Mouse (Mus musculus): ENCODE measurements at regions not wholly inside any gene's neighbourhood (a gene's known extent, or its start where the extent isn't known, plus 50 kb on each side); places are given as distances from the start of the nearest gene placed in this dataset.

DNA sequence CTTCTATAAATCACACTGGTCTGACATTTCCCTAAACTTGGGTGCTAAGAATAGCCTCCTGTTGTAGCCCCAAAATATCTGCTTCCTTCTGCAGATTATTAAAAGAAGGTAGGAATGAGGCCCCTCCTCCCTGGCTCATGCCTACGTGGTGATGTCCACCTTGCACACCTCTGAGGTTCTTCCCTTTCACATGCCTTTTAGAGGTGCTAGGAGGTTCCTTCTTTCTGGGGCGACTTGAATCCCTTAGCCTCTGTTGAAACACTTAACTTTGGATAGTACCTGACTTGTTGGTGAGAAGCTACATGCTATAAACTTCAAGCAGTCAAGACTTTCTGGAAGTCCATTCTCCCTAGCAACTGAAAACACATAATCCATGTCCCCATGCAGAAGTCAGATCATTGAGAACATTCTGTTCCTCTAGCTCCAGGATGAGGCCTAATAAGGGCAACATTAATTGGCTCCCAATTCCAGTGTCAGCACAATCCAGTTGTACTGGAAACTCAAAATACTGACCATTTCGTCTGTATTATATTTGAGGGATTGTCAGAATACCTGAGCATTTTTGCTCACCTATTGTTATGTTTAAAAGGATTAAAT, 313.5 kb downstream of the Epha4 start:
- DNase-seq = no peak

DNA sequence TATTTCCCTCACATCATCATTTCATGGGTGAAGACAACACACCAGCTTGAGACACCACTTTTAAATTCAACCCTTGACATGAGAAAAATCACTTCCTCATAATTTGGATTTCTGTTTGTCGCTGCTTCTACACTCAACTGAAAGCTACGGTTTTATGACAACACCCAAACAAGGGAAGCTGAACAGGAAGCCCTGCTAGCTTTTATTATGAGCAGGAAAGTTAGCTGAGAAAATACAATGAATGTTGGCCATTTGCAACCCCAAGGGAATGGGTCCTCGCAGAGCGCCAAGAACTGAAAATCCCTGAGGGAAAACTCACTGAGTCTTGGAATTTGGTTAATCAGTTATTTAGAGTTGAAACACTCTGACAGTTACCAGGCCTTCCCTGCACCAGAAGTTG, 311.9 kb downstream of the Epha4 start:
- no peak for DNase-seq

DNA sequence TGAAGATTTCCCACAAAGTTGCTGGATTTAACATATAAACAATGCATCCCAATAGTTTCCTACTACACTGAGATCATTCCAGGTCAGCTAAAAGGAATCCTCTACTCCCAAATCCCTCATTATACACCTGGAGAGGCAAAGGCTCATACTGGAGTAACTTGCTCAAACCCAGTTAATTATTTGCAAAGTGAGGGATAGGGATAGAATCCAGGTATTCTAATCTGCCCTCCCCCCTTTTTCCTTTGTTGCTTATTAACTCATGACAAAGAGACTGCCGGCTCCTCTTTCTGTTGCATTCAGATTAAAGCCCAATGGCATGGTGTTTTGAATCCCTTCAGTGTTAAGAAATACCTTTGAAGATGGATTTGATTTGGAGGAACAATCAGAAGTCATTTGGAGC, 308.4 kb downstream of the Epha4 start:
- DNase-seq = no peak

DNA sequence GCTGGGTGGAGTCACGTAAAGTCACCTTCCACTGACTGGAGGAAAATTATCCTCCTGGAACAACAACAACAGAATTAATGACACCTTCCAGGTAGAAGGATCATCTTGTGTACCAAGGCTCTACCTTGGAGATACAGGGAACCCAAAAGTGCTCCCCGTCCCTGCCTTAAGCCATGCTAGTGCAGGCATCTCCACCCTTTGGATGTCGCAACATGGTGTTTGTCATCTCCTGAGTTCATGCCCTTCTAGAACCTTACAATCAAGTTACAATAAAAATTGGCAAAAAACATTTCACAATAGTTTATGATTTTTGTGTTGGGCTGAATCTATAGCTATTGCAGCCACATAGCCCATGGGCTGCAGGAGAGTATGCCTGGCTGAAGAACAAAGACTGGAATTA, 305.5 kb downstream of the Epha4 start:
- no peak for DNase-seq

DNA sequence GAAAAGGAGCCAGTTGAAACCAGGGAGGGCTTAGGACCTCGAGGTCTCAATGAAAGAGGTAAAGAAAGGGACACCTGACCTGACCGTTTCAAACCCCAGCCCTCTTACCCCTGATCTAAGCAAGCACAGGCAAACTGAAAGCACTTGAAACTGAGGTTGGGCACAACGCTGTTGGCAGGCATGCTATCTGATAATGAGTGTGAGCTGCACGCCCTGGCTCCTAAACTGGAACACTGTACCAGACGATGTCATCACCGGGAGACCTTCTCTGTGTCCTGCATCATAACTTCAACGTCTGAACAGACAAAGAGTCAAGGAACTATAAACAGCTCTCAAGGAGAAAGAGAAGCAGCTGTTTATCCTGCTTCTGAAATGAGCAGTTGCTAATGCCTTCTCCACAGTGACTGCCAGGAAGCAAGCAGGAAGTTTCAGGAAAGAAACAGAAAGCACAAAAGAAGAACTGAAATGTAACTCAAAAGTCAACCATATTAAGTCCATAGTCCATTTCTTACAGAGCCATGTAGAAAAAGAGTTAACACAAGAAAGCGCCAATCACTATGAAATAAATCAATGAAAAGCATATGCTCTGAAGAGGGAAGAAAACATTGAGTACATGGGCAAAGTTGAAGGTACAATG, 301.3 kb downstream of the Epha4 start:
- no peak for DNase-seq

DNA sequence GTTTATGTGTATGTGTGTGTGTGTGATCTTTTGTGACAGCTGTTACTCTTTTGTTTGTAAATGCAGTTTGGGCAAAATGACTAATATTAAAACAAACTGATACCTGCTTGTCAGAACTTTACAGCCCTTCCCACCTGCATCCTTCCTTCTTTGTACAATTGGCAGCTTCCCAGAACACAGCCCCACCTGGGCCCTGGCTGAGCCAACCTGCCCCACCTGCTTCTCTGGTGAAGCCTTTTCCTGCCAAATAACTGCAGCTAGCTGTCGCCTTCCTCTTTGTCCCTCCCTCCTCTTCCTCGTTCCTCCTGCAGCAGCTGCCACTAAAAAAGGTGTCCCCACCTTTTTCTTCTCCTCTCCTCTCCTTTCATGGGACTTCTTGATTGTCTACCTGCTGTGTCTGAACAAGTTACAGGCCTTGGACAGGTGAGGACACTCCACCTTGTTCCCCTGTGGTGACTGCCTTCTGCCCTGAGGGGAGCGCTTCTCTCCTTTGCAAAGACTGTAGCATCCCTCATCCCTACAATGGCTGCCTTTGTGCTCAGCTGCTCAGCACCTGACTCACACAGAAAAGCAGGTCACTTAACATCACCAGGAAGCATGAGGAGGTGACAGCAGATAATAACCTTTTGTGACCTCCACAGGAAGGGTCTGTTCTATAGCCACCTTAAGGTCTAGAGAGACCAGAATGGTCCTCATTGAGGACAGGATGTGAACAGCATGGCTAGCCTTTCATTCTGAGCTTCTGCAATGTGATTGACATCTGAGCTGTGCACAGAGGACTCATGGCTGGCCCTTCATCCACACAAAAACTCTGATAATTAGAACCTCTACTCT, 295.2 kb downstream of the Epha4 start:
- no peak for DNase-seq

DNA sequence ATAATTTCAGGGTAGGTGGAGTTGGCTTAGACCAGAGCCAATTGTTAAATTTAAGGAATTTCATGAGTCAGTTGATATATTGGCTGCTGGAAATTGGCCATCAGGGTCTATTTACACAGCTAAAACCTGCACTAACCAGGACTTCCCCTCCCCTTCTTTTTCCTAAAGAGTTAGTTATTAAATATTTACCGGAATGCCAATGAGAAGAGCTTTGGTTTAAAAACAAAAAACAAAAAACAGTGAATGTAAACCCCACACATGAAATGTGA, 294.6 kb downstream of the Epha4 start:
- no peak for DNase-seq

DNA sequence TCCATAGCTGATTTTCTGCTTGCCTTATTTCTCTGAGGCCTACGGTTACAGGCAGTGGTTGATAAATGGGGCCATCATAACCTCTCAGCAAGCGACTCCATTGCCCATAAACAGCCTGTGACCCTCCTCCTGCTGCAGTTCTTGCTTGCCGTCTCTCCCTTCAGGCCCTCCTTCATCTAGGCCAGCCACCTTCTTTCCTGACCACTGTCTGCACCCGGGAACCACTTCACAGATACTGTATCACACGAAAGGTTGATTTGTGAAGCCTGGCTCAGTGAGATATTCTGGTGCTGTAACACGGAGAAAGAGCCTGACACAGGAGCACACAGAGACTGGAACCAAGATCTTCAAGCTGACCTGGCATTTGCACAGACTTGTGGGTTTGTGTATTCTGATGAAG, 294.1 kb downstream of the Epha4 start:
- DNase-seq = no peak

DNA sequence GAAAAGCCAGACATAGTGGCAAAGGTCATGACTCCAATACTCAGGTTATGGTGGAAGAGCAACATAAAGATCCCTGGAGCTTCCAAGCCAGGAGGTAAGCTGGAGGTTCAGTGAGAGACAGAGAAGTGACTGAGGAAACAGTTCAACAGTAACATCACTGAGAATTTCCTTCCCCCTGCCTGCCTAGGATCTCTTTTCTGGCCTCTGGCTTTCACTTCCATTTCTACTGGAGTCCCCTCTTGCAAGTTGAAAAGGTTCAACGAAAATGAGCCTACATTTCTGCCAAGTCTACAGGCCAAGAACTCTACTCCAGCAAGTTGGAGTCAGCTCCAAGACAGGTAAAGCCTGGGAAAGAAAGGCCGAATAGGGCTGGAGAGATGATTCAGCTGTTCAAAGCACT, 293.0 kb downstream of the Epha4 start:
- no peak for DNase-seq

DNA sequence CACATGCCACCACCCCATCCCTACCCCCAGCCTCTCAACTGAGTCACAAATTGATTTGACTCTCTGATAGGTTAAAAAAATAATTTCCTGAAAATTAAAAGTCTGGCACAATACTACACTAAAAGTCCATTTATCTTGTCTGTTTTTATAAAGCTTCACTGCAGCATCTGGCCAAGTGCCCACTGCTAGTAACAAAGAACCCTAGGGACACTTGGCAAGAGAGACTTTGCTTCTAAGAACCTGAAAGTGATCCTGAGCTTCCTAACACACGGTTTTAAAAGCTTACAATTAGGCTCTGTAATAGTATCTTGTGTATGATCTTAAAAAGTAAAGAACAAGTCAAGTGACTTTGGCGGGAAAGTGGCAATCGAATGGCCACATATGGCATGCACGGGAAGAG, 288.3 kb downstream of the Epha4 start:
- no peak for DNase-seq

DNA sequence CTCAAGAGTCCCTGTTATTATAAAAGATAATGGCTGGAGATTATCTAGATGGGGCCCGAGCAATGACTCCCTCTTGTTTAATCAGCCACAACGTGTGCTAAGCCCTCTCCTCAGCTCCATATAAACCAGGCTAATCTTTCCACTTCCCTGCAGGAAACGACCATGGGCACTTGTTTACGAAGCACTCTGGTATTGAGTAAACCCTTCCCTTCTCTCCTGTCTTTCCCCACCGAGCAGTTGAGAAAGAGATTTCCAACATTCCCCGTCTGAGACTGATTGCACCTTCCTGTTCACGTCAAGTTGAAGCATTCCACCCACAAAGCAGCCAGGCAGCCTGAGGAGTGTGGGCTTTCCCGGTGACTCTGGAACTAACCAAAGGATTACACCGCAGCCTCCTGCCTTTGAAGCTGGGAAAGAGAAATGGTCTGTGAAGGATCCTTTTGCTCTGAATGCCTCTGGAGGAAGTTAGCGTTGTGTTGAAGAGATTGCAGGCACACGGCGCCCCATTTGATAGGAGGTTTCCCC, 287.8 kb downstream of the Epha4 start:
- no peak for DNase-seq

DNA sequence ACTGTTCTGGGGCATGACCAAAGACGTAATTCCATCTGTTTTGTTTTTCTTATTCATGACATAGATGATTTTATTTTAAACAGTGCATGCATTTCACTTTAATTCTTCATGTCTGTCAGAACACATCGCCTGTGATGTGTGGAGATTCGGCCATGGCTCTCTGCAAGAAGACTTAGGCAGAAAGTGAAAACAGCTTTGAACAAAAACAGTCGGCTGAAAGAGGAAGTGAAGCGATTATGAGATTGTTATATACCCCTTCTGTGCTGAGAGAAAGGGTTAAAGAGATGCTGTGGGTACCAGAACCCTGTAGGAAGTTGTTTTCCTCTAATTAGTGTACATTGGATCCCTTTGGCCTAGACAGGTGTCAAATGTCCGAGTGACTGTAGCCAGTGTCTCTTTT, 287.1 kb downstream of the Epha4 start:
- no peak for DNase-seq

DNA sequence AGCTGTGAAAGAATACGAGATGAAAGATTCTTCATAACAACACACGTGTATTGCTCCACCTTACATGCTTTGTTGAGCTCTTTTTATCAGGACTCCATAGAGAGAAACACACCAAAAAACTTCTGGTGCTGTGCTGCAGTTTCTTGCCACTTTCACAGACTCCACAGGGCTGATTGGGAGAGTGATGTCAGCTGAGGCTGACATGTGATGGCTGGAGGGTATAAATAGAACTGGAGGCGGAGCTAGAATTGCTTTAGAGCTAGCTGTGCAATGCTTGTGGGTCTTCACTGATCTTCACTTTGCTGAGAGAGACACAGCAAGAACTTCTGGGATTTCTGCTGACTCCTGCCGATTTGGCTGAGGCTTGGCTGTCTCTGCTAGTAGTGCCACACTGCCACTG, 285.3 kb downstream of the Epha4 start:
- DNase-seq = no peak

DNA sequence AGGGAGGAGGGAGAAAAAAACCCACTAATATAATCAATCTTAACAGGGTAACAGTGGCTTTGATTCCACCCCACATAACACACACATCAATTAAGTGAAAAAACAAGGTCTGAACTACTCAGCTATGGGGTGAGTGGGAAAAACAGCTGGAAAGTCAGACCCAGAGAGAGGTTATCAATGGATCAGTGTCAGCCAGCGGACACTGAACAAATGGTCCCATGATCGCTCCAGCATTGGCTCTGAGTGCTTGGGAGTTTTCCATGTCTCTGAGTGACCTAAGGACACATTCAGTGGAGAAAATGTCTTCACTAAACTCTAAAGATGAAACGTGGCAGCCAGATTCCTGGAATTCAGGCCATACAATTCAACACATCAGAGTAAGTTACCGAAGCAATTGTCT, 281.9 kb downstream of the Epha4 start:
- no peak for DNase-seq

DNA sequence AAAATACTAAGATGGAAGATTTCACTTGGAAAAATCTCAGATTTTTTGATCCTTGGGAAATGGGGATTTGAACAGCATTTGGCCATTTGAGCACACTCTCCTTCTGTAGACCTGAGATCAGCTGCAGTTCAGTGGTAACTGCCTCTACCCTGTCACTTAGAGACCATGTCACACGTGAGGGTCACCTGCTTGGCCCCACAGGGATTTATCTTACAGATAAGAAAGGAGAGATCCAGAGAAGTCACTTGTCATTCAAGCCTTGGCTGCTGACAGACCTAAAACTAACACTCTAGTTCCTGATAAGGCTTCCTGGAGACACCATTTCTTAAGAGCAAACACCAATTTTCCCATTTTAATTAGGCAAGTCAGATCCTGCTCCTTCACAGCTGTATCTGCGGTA, 270.2 kb downstream of the Epha4 start:
- DNase-seq = no peak

DNA sequence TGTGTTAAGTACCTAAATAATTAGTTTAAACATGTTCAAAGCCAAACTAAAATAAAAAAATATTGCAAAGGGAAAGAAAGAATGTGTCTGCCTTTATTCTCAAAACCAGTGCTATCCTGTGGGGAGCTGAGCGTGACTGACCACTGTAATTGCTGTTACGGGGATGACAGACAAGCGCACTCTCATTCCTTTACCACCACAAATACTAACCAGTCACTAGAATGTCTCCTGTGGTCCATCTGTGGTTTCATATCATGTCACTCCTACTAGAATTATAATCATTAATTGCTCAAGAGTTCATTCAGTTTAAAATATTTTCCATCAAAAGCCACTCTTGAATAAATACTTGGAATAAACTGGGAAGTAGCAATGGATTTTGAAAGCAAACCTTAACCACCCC, 268.8 kb downstream of the Epha4 start:
- DNase-seq = no peak

DNA sequence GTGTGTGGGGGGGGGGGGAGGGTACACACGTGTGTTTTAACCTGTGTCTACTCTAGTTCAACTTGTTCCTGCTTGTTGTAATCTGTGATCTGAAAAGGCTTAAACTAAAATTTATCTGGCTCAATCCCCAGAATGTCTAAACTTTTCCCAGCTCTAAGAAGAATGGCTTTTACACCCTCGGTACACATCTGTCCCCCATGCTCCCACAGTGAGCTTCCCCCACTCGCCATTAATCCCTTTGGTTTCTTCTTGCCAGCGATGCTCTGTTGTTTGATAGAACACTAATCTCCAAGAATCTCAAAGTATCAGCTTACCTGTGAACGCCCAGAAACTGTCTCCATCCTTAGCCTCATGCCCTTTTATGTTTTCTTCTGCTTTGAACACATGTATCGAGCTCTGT, 260.6 kb downstream of the Epha4 start:
- no peak for DNase-seq

DNA sequence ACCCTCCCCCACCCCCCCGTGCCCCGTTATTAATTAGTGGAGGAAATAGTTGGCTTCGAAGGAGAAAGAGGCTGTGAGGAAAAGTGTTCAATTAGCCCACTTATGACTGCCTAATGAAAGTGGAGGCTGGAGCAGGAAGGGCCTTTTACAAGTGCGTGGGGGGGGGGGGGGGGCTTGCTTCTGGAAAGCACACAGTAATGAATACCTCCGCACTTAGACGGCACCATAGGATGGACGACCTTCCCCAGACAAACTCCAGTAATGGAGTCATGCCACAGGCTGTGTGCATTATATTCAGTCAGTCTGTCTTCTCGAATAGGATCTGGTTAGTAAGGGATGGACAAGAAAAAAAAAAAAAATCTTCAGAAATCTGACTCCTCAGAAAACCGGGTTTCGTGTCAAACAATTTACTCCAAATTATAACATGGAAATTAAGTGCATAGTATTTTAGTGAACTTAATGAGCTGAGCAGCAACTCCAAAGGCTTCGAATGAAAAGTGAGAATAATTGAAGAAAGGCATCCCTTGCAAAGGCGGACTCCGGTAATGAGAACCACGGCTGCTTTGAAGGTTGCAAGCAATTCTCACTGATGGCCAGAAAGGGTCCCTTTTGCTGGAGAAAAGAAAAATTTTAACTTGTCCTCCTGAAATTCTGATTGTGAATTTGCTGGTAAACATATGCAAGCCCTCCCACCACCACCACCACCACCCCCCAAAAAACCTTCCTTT, 258.6 kb downstream of the Epha4 start:
- DNase-seq = no peak

DNA sequence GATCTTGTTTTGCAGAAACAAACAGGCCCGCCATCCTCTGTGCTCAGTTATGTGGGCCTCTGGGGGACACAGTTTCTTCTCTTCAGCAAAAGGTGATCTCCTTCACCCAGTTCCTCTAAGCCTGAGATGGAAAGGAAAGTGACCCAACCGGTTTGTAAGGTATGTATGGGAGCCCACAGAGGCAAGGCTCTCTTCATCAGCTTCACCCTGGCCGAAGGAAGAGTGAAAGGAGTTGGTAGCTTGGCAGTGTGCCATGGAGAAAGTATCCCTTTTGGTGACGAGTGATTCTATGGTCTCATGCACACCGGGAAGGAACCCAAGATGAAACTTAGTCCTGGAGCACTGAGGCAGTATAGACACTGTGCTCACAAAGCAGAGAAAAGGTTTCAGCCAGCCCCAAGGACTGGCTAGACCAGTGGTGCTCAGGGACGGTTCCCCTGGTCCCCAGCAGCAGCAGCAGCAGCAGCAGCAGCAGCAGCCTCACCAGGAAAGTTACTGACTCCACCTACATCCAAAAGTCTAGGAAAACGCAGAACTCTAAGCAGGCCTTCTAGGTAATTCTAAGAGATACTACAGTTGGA, 256.1 kb downstream of the Epha4 start:
- DNase-seq = no peak

DNA sequence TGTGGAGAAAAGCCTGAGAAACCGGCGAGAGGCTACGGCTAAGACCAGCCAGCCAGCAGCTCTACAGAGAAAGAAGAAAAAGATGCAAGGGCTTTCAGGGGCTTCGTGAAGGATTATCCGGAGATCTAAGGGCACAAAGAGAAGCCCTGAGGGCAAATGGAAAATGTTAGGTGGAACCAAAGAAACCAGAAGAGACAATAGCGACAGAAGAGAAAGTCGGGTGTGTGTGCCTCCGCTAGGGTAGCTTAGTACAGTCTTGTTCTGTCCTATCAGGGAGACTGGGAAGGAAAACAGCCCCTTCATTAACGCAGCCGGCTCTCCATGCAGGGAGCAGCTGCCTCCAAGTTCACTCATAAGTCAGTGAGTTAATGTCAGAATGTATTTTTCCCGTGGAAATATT, 255.1 kb downstream of the Epha4 start:
- no peak for DNase-seq

DNA sequence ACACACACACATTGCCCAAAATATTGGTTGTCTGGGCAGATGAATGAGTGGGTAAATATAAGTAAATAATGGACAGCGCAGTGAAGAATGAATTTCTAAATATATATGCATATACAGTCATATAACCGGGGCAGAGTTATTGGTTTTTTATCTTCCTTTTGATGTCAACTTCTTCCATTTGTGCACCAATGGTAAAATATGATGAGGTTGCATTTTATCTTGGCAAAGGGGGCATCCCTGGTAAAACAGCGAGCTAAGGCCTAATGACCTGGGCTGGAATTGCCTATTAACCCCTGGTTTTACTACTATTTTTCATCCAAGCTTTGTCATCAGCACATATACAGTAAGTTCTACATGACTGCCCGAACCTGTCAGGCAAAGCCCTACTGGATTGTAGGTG, 253.2 kb downstream of the Epha4 start:
- DNase-seq = no peak

DNA sequence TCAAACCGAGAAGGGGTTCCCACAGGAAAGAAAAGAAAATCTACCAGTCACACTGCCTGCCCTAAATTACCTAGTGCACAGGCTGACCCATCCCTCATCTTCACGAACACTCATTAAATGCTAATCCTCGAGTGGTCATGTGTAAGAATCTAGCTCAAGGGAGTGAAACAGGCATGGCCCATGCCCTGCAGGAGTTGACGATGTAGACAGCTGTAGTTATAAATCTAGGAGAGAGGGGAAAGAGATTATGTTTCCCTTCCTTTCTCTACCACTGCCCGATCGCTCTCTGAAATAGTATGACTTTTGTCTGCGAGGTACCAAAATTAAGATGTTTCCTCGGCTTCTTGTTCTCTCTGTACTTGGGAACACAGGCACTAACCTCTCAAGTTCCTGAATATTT, 249.2 kb downstream of the Epha4 start:
- DNase-seq = no peak
